Mouse (Mus musculus): ENCODE measurements around the gene Itpr2. TPM values are rescaled to one million over a fixed set of nuclear protein-coding genes. Genes with fewer than 3 reads are reported as not detected.
A peak's percentile ranks its signal among the peaks of the same experiment; 100 is the strongest.

Gene Itpr2
- polyA plus RNA-seq, 1 experiment from 2014 or later: 6.3 TPM

DNA sequence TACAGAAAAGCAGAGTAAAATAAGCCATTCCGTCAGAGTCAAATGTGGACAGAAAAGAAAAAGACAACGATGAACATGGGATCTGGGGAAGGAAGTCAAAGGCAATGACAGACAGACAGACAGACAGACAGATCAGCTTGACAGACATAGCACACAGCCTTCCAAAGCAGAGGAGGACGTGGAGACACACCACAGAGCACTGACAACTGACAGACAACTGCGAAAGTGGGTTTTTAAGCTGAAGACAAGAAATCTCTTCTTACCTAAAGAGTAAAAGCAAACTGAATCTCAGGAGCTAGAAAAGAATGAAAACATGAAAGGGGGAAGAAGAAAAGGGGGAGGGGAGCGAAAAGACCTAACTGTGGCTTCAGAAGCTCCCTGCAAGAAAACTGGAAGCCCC lies 243.3 kb downstream of the Itpr2 start:
- no peak for ATAC-seq
- Histone ChIP-seq H3K27me3 (replicated peaks; ENCODE audit: control insufficient read depth, insufficient read depth, low read length) (no peaks in the 10 kb centered on the region), H3K9me3 (ENCODE audit: control insufficient read depth) (no peaks in the 10 kb centered on the region), H3K36me3 (ENCODE audit: control insufficient read depth, insufficient read depth) (no peaks in the 10 kb centered on the region), H3K9ac (ENCODE audit: low read depth, low read length) (no peak overlapping the region), H3K27ac (ENCODE audit: low read depth, low read length) (no peak overlapping the region), H3K4me2 (replicated peaks; ENCODE audit: low read depth) (no peak overlapping the region), H3K4me1 (replicated peaks; ENCODE audit: control insufficient read depth, insufficient read depth, low read length) (no peaks in the 10 kb centered on the region; the same call in 1 of the 2 replicates), H3K4me3 (ENCODE audit: low read depth, low read length) (no peak overlapping the region)
- WGBS: 95% methylated on average over 5 of the region's 5 CpGs
- no peak for TF ChIP-seq CTCF (IDR thresholded peaks at IDR 0.05; ENCODE audit: low read depth)

DNA sequence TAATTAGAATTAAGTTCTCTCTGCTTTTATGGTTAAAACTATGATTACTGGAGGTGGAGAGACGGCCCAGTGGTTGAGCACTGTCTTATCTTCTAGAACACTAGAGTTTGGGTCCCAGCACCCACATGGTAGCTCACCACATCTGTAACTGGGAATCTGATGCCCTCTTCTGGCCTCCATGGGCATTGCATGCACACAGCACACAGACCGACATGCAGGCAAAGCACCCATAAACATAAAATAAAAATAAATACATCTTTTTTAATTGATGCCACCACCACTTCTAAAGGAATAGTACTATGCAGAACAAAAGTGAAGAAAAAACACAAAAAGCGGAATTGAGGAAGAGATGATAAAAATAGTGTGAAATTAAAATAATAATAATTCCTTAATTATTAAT lies 243.8 kb downstream of the Itpr2 start:
- no peak for ATAC-seq
- peak; percentile 38; the same call in 1 of the 2 replicates for TF ChIP-seq CTCF (IDR thresholded peaks at IDR 0.05; ENCODE audit: low read depth)
- Histone ChIP-seq H3K4me2 (replicated peaks; ENCODE audit: low read depth) (no peak overlapping the region), H3K27ac (ENCODE audit: low read depth, low read length) (no peak overlapping the region), H3K4me1 (replicated peaks; ENCODE audit: control insufficient read depth, insufficient read depth, low read length) (no peaks in the 10 kb centered on the region; the same call in 1 of the 2 replicates), H3K36me3 (ENCODE audit: control insufficient read depth, insufficient read depth) (no peaks in the 10 kb centered on the region), H3K27me3 (replicated peaks; ENCODE audit: control insufficient read depth, insufficient read depth, low read length) (no peaks in the 10 kb centered on the region), H3K4me3 (ENCODE audit: low read depth, low read length) (no peak overlapping the region), H3K9me3 (ENCODE audit: control insufficient read depth) (no peaks in the 10 kb centered on the region), H3K9ac (ENCODE audit: low read depth, low read length) (no peak overlapping the region)
- WGBS: 98% methylated on average over 3 of the region's 3 CpGs

DNA sequence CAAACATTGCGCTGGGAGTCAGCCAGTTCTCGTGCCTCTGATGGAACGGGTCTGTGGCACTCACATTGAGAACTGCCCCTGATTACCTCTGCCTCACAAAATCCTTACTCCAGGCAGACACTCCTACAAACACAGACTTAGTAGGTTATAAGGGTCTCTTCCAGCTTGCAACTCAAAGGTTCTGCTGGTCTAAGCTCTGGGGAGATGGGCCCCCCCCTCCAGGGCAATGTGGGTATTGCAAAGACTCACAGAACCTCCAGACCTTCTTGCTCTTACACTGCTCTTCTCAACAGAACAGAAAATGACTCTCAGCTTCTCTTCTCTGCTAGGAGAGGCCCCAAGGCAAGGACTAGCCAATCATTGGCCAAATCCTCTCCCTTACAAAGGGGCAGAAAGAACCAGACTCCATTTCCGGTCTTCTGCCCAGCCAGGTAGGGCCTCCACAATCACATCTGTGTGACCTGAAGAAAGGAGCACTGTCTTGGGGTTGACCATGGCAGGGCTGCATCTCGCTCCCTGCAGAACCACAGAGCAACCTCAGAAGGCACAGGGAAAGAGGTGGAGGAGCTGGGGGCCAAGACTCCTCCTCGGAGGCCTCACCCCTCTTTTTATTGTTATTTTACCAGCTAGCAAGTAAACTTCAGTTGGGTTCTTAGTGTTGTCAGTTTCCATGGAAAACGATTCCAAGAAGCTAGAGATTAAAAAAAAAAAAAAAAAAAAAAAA lies 244.9 kb downstream of the Itpr2 start:
- Histone ChIP-seq H3K9ac (ENCODE audit: low read depth, low read length) (no peak overlapping the region), H3K4me1 (replicated peaks; ENCODE audit: control insufficient read depth, insufficient read depth, low read length) (no peaks in the 10 kb centered on the region; the same call in 1 of the 2 replicates), H3K27ac (ENCODE audit: low read depth, low read length) (no peak overlapping the region), H3K4me3 (ENCODE audit: low read depth, low read length) (no peak overlapping the region), H3K36me3 (ENCODE audit: control insufficient read depth, insufficient read depth) (no peaks in the 10 kb centered on the region), H3K4me2 (replicated peaks; ENCODE audit: low read depth) (no peak overlapping the region), H3K27me3 (replicated peaks; ENCODE audit: control insufficient read depth, insufficient read depth, low read length) (no peaks in the 10 kb centered on the region), H3K9me3 (ENCODE audit: control insufficient read depth) (no peaks in the 10 kb centered on the region)
- 83% methylated on average over 7 of the region's 7 CpGs for WGBS
- ATAC-seq: no peak
- TF ChIP-seq CTCF (IDR thresholded peaks at IDR 0.05; ENCODE audit: low read depth): peak; percentile 66

DNA sequence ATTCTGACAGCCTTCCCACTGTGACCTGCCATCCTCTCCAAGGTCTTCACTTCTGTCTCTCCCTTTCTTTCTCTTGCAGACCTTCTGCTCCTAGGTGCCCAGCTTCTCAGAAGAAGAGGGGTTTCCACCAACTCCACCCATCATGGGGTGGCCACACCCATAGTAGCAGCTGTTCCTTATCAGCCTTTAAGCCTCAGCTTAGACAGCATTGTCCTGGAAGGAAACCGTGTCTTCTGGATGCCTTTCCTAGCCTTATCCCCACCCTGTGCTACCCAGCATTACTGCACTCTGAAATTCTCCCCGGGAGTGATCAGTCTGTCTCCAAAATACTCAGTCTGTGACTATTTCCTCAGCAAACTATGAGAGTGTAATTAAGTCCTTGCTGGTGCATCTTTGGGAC lies 245.6 kb downstream of the Itpr2 start:
- no peak overlapping the region for H3K27ac ChIP-seq (ENCODE audit: low read depth, low read length)
- no peaks in the 10 kb centered on the region for H3K9me3 ChIP-seq (ENCODE audit: control insufficient read depth)
- no peaks in the 10 kb centered on the region for H3K36me3 ChIP-seq (ENCODE audit: control insufficient read depth, insufficient read depth)
- no peak for ATAC-seq
- no peak overlapping the region for H3K4me3 ChIP-seq (ENCODE audit: low read depth, low read length)
- H3K27me3 ChIP-seq (replicated peaks; ENCODE audit: control insufficient read depth, insufficient read depth, low read length): no peaks in the 10 kb centered on the region
- H3K4me1 ChIP-seq (replicated peaks; ENCODE audit: control insufficient read depth, insufficient read depth, low read length): no peaks in the 10 kb centered on the region; the same call in 1 of the 2 replicates
- TF ChIP-seq CTCF (IDR thresholded peaks at IDR 0.05; ENCODE audit: low read depth): no peak
- WGBS: 23% methylated on average over 2 of the region's 2 CpGs
- H3K4me2 ChIP-seq (replicated peaks; ENCODE audit: low read depth): no peak overlapping the region
- no peak overlapping the region for H3K9ac ChIP-seq (ENCODE audit: low read depth, low read length)

DNA sequence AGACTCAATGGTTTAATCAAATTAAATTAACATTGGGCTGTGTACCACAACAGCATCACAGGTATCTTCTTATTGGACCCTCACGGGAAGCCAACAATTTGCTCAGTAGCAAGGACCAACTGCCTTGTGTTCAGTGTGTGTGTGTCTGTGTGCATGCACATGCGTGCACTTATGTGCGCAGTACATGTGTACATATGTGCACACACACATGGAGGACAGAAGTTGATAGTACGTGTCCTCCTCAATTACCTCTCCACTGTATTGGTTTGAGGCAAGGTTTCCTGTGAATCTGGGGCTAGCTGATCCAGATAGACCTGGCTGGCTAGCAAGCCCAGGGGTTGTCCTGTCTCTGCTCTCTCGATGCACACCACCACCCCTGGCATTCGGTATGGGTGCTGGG lies 246.4 kb downstream of the Itpr2 start:
- TF ChIP-seq CTCF (IDR thresholded peaks at IDR 0.05; ENCODE audit: low read depth): no peak
- Histone ChIP-seq H3K9ac (ENCODE audit: low read depth, low read length) (no peak overlapping the region), H3K27ac (ENCODE audit: low read depth, low read length) (no peak overlapping the region), H3K4me2 (replicated peaks; ENCODE audit: low read depth) (no peak overlapping the region), H3K27me3 (replicated peaks; ENCODE audit: control insufficient read depth, insufficient read depth, low read length) (no peaks in the 10 kb centered on the region), H3K9me3 (ENCODE audit: control insufficient read depth) (no peaks in the 10 kb centered on the region), H3K4me3 (ENCODE audit: low read depth, low read length) (no peak overlapping the region), H3K4me1 (replicated peaks; ENCODE audit: control insufficient read depth, insufficient read depth, low read length) (no peaks in the 10 kb centered on the region), H3K36me3 (ENCODE audit: control insufficient read depth, insufficient read depth) (no peaks in the 10 kb centered on the region)
- ATAC-seq: no peak
- WGBS: 96% methylated on average over 6 of the region's 6 CpGs

DNA sequence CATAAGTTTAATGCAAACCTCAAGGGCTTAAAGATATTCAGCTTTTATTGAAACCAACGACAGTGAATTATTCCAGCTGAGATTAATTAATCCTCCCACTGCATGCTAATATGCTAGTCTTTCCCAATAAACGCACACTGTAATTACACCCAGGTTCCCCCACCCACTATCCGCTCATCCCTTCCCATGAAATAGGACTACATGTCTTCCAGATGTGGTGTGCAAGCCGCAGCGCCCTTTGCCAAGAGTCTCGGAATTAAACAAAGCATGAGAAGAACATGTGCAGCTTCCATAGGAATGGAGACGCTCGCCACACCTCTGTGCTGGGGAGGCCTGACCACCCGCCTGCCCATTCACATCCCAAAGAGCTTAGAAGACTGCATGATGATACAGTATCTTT lies 247.1 kb downstream of the Itpr2 start:
- TF ChIP-seq CTCF (IDR thresholded peaks at IDR 0.05; ENCODE audit: low read depth): no peak
- no peaks in the 10 kb centered on the region for H3K4me1 ChIP-seq (replicated peaks; ENCODE audit: control insufficient read depth, insufficient read depth, low read length)
- H3K27ac ChIP-seq (ENCODE audit: low read depth, low read length): no peak overlapping the region
- no peaks in the 10 kb centered on the region for H3K9me3 ChIP-seq (ENCODE audit: control insufficient read depth)
- no peak overlapping the region for H3K4me2 ChIP-seq (replicated peaks; ENCODE audit: low read depth)
- no peaks in the 10 kb centered on the region for H3K27me3 ChIP-seq (replicated peaks; ENCODE audit: control insufficient read depth, insufficient read depth, low read length)
- ATAC-seq: no peak
- no peak overlapping the region for H3K9ac ChIP-seq (ENCODE audit: low read depth, low read length)
- no peaks in the 10 kb centered on the region for H3K36me3 ChIP-seq (ENCODE audit: control insufficient read depth, insufficient read depth)
- no peak overlapping the region for H3K4me3 ChIP-seq (ENCODE audit: low read depth, low read length)
- 84% methylated on average over 9 of the region's 9 CpGs for WGBS

Data from intestine, postnatal 0 days (tissue).